Mouse (Mus musculus) megakaryocyte progenitor cell, adult 5-6 weeks (primary cell): Measurements from ENCODE around the gene Bves. TPM values are rescaled to one million over a fixed set of nuclear protein-coding genes. Genes with fewer than 3 reads are reported as not detected.
A peak's percentile ranks its signal among the peaks of the same experiment; 100 is the strongest.
"Not testable (repeated sequence)": the region's sequence is repeated elsewhere in the genome, so short reads cannot be mapped to it uniquely, and the experiment has no call there.

Source experiments
- ATAC-seq: replicated peaks from 2 replicates; pipeline ENCODE4 v1.8.0; 2016; ENCODE audit warnings: mild to moderate bottlenecking, moderate TSS enrichment, inconsistent platforms; ENCODE audit not compliant: poor library complexity
- total RNA-seq, 2 experiments: library from RNA; stranded (forward) in 1 of 2; stranded (reverse) in 1 of 2; fragments of 157-497, 149-512 nt in 1 of 2; fragments of 200-1000 nt in 1 of 2; gene quantifications; 2 replicates each; pipeline versions ENCODE4 v1.2.3 to v1.2.4; 2015 to 2017

Gene Bves
- total RNA-seq, 2 experiments from 2014 or later, result not detected

DNA sequence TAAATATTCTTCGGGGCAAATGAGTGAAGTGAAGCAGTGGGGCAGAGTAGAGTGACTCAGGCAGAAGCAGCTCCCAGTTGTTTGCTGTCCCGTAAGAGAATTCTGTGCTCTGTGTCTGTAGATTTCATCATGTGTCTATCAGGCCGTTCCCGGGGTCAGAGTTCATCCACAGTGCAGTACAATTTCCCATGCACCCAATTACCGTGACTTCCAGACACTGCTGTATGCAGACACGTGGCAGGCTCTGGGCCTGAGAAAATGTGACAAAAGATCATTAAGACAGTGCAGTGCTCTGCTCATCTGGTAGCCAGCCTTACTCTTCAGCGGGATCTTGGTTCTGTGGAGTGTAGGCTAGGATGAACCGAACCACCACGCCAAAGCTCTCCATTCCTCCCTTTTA is 9.6 kb downstream of the Bves start:
- ATAC-seq, result no peak

DNA sequence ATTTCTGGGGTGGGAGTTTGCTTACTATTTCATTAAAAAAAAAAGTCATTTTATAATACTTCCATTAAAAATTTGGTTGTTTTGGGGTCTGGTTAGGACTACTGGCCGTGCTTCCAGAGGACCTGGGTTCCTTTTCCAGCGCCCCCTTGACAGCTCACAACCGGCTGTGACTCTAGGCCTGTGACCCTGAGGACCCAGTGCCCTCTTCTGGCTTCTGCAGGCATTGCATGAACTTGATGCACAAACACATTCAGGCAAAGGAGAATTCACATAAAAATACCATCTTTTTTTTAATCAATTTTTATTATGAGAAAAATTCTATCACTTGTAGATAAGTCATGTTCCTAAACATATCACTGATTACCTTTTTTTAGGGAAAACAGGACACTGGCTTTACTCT is 12.6 kb downstream of the Bves start:
- ATAC-seq, result not testable (repeated sequence)

DNA sequence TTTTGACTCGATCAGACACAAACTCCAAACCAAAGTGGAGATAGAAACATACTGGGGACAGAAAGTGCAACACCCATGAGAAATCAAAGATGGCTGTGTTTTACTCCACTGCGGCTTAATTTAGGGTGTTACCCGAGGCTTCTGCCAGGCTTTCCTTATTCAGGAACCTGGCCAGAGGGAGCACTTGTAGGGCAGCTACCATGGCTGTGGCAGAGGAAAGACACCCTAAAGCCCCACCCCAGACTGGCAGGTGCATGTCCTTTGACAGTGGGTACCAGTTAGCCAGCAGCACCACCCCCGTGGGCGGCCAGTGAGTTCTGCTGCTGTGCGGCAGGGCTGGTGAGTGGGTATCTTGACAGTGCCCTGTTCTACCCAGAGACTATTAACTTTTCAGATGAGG is 20.5 kb downstream of the Bves start:
- ATAC-seq, result no peak

DNA sequence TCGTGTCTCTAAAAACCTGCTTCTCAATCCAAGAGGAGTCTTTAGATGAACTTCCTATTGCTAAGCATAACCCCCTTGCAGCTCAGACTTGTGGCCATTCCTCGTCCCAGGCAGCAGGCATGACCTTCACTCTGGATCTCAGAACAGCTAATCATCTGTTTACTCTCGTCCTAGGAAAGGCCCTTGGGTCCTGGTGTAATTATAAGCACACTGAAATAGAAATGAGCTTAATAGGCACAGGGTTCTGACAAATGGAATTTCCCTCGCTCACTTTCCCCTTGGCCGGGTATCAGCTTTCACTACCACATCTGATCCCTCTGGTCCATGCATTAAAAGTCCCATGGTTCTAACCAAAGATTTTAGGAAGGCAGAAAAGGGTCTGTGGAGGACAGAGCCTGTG is 27.8 kb downstream of the Bves start:
- no peak for ATAC-seq

DNA sequence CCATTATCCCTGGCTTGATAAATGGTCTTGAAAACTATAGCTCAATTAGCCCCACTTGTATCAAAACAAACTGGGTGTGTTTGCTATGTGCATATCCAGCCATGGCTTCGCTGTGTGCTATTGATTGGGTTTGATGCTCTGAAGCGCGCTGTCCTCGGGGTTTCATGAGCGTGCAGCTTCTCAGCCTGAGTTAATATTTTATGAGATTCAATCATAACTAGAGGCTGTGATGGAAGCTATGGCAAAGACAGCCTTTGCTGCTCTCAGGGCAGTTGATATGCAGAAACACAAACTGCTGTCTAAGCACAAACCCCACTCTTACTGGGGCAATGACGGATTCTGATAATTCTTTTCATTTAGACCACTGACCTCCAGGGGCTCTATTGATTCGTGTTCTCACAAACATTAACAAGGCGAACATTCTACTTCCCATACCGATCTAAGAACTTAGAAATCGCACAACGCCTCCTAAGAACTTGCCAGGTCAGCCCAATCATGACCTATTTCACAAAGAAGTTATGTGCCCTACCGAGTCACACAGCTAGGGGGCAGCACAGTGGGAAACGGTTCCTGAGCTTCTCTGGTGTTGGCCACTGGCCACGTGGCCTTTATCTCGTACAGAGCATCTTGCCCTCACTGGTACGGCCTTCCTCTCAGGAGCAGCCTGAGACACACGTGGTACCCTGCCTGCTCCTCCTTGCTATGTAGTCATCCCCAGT is 31.6 kb downstream of the Bves start:
- ATAC-seq, result no peak

DNA sequence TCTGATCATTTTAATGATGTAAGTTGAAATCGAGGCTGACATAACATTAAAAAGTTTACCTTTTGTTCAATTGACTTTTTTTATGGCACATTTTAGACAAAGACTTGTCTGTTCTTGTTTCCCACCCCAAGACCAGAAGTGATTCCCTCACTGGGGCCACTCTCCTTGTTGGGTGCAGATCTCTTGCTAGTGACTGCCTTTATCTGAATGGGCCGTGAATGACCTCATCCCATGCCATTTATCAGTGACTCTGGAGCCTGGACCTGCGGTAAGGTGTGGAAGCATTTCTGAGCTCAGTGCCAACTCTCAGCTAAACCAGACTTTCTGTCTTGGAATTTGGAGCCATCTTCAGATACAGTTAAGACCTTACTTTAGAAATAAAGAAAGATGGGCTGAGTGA is 34.1 kb downstream of the Bves start:
- no peak for ATAC-seq

DNA sequence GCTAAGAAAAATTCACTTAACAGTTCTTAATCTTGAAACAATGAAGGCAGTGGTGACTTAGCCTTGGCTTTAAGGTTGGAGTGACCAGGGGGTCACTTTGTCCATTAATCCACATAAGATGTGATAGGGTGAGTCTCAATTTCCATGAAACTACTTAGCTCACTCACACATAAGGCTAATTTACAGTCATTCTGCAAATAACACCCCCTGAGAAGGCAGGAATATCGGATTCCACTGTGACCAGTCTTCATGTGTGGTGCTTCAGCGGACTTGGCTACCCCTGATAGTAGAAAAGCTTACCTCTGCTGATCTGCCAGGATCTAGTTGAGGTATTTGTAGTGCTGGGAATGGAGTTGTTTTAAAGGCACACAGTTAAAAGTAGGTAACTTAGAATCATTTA is 35.0 kb downstream of the Bves start:
- ATAC-seq, result no peak

DNA sequence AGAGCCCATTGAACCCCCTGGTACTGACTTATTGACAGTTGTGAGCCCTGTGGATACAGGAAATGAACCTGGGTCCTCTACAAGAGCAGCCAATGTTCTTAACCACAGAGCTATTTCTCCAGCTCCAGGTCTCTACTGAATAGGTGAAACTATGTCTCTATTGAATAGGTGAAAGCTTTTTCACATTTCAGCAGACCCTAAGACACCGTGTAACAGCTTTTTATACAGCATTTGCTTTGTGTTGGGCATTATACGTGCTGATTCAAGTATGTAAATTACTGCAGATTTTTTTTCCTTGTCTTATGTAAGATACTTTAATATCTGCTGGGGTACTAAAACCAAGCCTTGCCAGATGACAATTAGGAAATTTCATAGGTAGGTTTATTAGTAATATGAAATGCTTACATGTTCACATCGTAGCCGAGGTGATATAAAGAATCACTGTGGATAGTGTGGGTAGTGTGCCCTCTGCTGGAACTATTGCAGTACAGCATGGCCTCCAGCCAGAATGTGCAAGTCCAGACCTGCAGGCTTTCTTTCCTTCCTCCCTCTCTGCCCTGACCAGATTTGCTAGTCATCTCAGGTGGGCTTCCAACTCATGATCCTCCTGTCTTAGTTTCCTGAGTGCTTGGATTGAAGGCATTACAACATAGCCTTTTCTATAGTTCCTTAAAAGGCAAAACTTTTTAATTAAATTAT is 37.6 kb downstream of the Bves start:
- ATAC-seq, result peak; percentile 97

DNA sequence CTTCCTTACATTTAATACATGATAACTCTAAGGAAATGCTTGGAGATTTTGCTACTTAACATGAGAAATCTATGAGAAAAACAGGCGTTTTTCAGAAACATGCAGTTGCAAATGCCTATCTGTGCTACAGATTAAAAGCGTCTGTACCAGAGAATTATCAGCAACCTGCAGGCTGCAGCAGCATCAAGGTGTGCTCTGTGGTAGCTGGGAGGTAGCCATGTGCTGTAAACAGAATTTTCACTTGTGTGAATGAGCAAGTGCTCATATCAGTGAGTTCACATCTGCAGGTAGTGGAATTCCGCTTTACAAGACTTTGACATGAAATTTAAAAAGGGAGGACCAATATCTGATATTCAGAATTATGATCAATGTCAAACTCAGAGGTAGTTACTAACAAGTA is 42.7 kb downstream of the Bves start:
- no peak for ATAC-seq

DNA sequence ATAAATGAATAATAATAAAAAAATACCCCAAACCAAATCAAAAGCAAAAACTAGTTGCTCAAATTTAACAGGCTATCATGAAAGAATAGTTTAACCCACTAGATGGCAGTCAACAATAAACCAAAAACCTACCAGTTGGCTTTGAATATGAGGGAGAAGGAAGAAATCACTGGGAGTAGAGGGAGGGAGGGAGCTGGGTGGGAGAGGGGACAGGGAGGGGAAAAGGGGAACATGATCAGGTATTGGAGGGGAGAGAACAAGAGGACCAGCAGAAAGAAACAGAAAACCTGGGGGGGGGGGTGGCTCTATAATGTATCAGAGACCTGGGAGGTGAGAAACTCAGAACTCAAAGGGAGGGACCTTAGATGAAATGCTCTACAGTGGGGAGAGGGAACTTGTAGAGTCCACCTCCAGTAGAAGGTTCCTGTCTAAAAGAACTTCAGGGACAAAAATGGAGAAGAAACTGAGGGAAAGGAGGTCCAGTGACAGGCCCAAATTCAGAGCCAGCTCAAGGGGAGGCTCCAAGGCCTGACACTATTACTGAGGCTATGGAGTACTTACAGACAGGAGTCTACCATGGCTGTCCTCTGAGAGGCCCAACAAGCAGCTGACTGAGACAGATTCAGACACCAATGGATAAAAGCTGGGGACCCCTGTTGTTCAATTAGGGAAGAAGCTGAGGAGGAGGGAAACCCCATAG is 46.5 kb downstream of the Bves start:
- ATAC-seq, result peak; percentile 42; the same call in 1 of the 2 replicates

DNA sequence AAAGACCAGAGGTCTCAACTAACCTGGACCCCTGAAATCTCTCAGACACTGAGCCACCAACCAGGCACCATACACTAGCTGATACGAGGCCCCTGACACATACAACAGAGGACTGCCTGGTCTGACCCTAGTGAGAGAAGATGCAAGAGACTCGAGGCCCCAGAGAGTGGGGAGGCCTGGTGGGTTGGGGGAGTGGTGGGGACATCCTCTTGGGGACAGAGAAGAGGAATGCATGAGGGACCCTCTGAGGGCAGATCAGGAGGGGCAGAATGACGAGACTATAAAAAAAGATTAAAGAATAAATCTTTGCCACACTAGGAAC is 47.0 kb downstream of the Bves start:
- no peak for ATAC-seq

DNA sequence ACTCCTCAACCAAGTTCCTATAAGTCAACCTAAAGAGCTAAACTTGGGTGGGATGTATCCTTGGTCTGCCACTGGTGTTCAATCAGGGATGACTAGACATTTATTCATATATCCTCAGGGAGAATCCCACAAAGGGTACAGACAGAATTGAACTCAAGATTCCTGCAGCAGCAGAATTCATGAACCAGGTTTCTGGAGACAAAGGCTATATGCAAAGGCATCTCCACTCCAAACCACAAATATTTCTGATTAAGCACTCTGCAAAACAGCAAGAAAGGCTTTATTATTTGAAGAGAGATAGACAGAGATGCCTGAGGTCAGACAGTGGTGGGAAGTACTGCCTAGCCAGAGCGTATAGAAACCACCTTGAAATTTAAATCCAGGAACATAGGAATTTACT is 62.6 kb downstream of the Bves start:
- no peak for ATAC-seq

DNA sequence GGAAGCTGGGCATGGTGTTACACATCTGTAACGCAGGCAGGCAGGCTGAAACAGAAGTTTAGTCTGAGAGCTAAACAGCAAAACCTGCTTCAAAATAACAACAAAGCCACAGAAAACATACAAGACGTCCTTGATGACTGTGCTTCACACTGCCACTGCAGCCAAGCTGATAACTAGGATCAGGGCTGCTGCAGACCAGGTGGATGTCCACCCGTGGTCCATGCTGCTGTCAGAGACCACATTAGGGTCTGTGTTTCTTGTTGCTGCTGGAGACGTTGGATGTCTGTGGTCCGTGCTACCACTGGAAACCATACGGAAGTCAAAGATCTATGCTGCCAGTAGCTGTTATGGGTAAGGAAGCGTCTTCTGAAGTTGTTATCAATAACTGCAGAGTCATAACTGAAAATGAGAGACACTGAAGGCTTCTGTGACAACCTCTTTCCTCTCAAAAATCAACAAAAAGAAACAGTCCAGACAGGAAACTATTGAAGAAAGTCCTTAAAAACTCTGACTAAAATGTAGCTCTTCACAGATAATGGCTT is 64.2 kb downstream of the Bves start:
- ATAC-seq, result no peak

DNA sequence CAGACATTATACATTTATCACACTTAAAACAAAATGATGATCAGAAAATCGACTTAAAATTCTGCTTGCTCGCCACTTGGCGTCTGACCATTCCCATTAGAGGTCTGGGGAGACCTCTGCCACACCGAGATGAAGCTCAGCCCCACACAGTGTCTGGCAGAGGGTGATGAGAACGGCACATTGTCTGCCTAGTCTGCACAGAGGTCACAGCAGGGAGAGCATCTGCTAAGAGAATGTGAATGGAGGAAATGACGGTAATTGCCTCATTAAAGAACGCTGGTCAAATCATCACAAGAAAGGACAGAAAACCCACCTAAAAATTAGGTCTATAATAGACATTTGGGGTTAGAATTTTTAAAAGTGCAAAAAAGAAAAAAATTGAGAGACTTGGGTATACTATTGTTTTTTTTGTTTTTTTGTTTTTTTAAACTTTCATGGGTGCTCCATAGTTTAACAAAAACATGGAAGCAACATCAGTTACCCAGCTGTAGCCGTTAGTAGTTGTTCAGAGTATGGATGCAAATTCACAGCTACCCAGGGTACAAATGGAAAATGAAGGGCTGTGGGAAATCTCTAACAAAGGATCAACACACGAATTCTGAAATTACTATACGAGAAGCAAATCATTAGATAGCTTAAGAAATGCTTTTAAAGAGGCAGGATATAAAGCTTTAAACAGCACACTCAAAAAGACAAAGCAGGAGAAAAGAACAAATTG is 75.2 kb downstream of the Bves start:
- ATAC-seq, result no peak

DNA sequence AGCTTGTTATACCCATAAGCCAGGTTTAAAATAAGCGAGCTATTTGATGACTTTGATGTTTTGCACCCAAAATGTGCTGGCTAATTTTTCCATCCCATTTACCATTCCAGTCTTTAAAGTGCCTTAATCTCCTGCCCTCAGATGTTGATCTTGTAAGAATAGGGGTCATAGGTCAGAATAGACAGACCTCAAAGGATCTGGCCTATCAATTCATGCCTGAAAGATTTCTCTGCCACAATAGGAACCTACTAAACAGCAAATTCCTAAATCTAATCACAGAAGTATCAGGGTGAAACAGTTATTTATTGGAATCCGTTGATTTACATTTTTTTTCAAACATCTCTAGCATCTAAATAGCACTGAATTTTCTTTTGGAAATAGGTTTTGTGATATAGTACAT is 76.2 kb downstream of the Bves start:
- no peak for ATAC-seq

DNA sequence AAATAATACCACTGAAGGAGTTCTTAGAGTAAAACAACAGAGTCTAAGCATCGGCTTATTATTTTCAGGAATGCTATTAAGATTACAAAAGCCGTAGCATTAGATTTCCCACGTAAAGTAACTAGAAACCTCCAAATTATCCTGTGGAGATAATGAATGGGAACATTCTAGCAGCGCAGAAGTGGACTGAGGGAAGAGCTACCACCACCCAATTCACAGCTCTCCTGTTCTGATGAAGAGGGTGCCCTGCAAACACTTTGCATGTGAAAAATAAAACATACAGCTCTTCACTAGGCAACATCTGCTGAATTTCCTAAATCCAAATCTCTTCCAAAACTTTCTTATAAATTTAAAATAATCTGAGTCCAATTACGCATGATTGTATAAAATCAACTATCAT is 76.6 kb downstream of the Bves start:
- no peak for ATAC-seq

Other genes starting within 250 kb of the Bves start
- not detected in 2 replicates for gene Popdc3, start 157.7 kb upstream of the Bves start, total RNA-seq (2015)
- gene Popdc3, start 157.7 kb upstream of the Bves start, total RNA-seq (2017), result not detected in 2 replicates
- gene Lin28b, start 150.6 kb downstream of the Bves start, total RNA-seq (2015), result 0.10 TPM in 1 of 2 replicates, not detected in the other
- not detected in 2 replicates for gene Lin28b, start 150.6 kb downstream of the Bves start, total RNA-seq (2017)
- 17.4 and 18.5 TPM in 2 replicates for gene Hace1, start 242.1 kb downstream of the Bves start, total RNA-seq (2015)
- 14.3 and 19.8 TPM in 2 replicates for gene Hace1, start 242.1 kb downstream of the Bves start, total RNA-seq (2017)